Mouse (Mus musculus) heart, embryonic 10.5 days (tissue): ENCODE measurements around the gene Hspa12a. TPM values are rescaled to one million over a fixed set of nuclear protein-coding genes. Genes with fewer than 3 reads are reported as not detected.
A peak's percentile ranks its signal among the peaks of the same experiment; 100 is the strongest.

Experiments used
- DNase-seq: peaks from one replicate; pipeline ENCODE4 v3.0.0-alpha.2; 2017; ENCODE audit warnings: low spot score
- H3K27ac ChIP-seq: fragments of 300-500 bp; sonication (generic); 2 replicates; pipeline ENCODE4 v1.5.1; 2016; ENCODE audit warnings: mild to moderate bottlenecking
- H3K27me3 ChIP-seq: fragments of 300-500 bp; sonication (generic); 2 replicates; pipeline ENCODE4 v1.6.1; 2016; ENCODE audit warnings: mild to moderate bottlenecking; ENCODE audit not compliant: poor library complexity, insufficient read depth, severe bottlenecking
- H3K36me3 ChIP-seq: fragments of 300-500 bp; sonication (generic); 2 replicates; pipeline ENCODE4 v1.6.1; 2016; ENCODE audit warnings: mild to moderate bottlenecking, moderate library complexity
- H3K4me1 ChIP-seq: fragments of 300-500 bp; sonication (generic); 2 replicates; pipeline ENCODE4 v1.6.1; 2016; ENCODE audit warnings: mild to moderate bottlenecking
- H3K4me3 ChIP-seq: fragments of 300-500 bp; sonication (generic); 2 replicates; pipeline ENCODE4 v1.5.1; 2016; ENCODE audit warnings: mild to moderate bottlenecking, moderate library complexity
- H3K9me3 ChIP-seq: fragments of 300-500 bp; sonication (generic); 2 replicates; pipeline ENCODE4 v1.6.1; 2016; ENCODE audit warnings: mild to moderate bottlenecking, moderate library complexity
- WGBS: fragments of 180-500 bp; shearing (Covaris S2); methylation state at CpG from one replicate; pipeline ENCODE4 v1.1.7; 2016; 5-methylcytosine and 5-hydroxymethylcytosine counted together
- polyA plus RNA-seq: library from polyadenylated mRNA; unstranded; fragments of >200 nt; fragmentation: Nextera tagmentation; extraction: Ambion mirVana; gene quantifications from 2 replicates; pipeline ENCODE4 v1.2.1, GENCODE M21; 2016

Hspa12a gene
- polyA plus RNA-seq, 1 experiment from 2014 or later, result 4.9 TPM

GRCm38 (mm10) chr19:58952236-58952635, 8.8 kb upstream of the Hspa12a start:
- Histone ChIP-seq H3K36me3 (no peaks in the 10 kb centered on the region), H3K27ac (no peak overlapping the region), H3K4me3 (no peak overlapping the region), H3K4me1 (no peaks in the 10 kb centered on the region), H3K27me3 (peaks cover 48% of the 10 kb centered on the region), H3K9me3 (no peaks in the 10 kb centered on the region)
- 64% methylated on average over 12 of the region's 13 CpGs for WGBS
- no peak for DNase-seq

GRCm38 (mm10) chr19:58951521-58951920, 8.1 kb upstream of the Hspa12a start:
- WGBS, result 78% methylated on average over 3 of the region's 3 CpGs

DNA sequence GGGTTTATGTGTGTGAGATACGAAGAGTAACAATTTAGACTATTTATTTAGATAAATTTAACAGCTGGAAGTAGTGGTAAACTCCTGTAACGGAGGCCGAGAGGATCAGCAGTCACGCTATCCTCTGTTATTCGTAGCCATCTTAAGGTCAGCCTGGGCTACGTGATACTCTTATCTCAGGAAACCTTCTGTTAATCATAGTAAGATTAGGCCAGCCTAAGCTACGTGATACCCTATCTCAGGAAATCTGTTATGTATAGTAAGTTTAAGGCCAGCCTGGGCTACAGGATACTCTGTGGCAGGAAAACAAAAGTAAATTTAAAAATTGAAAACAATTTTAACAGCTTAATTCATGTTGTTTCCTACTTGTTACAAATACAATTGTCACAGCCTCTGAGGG, 2.5 kb upstream of the Hspa12a start:
- no peaks in the 10 kb centered on the region for H3K36me3 ChIP-seq
- WGBS, result 66% methylated on average over 7 of the region's 7 CpGs
- peaks cover 24% of the 10 kb centered on the region for H3K27me3 ChIP-seq

More at GRCm38 (mm10) chr19:58951521-58951920, 8.1 kb upstream of the Hspa12a start:
- Histone ChIP-seq H3K27me3 (peaks cover 48% of the 10 kb centered on the region), H3K4me1 (no peaks in the 10 kb centered on the region), H3K27ac (no peak overlapping the region), H3K36me3 (no peaks in the 10 kb centered on the region), H3K4me3 (no peak overlapping the region), H3K9me3 (no peaks in the 10 kb centered on the region)
- no peak for DNase-seq

GRCm38 (mm10) chr19:58933062-58933461, 10.4 kb downstream of the Hspa12a start:
- no peaks in the 10 kb centered on the region for H3K9me3 ChIP-seq
- DNase-seq, result no peak
- no peaks in the 10 kb centered on the region for H3K36me3 ChIP-seq
- H3K27me3 ChIP-seq, result peaks cover 59% of the 10 kb centered on the region
- no peak overlapping the region for H3K27ac ChIP-seq
- no peak overlapping the region for H3K4me3 ChIP-seq
- H3K4me1 ChIP-seq, result peaks cover 9% of the 10 kb centered on the region; the same call in 1 of the 2 replicates
- WGBS, result 23% methylated on average over 4 of the region's 4 CpGs

More for the DNA sequence above, 2.5 kb upstream of the Hspa12a start:
- no peak for DNase-seq
- no peaks in the 10 kb centered on the region for H3K9me3 ChIP-seq
- no peak overlapping the region for H3K27ac ChIP-seq
- H3K4me3 ChIP-seq, result no peak overlapping the region
- peaks cover 17% of the 10 kb centered on the region for H3K4me1 ChIP-seq

- no peak for DNase-seq
- Histone ChIP-seq H3K27ac (no peak overlapping the region), H3K27me3 (peaks cover 59% of the 10 kb centered on the region), H3K9me3 (no peaks in the 10 kb centered on the region), H3K4me3 (no peak overlapping the region), H3K36me3 (no peaks in the 10 kb centered on the region), H3K4me1 (peaks cover 9% of the 10 kb centered on the region; the same call in 1 of the 2 replicates)
- WGBS, result 27% methylated on average over 16 of the region's 16 CpGs
Measured at GRCm38 (mm10) chr19:58931081-58931800, 12.2 kb downstream of the Hspa12a start.

DNA sequence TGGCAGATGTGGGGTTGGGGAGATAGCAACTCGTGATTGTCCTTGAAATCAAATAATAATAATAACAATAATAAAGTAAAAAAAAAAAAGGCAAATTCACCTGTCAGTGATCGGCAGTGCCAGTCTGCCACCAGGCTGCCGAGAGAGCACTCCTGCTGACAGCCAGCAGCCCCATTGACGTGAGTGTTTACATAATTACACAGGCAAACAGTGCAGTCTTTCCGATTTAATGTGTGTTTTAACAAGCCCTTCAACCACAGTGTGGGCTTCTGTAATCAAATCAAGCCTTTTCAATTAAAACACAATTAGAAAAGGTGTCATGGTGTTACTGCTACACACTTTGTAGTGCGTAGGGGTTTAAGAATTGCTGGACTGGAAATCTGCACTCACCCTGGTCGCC, 24.3 kb downstream of the Hspa12a start:
- Histone ChIP-seq H3K4me3 (peak overlapping the region; percentile 46; the same call in 1 of the 2 replicates), H3K4me1 (0 out of 2 replicates have a peak, but pooled peaks cover 10% of the 10 kb centered on the region), H3K27ac (no peak overlapping the region), H3K36me3 (no peaks in the 10 kb centered on the region), H3K27me3 (peaks cover 39% of the 10 kb centered on the region), H3K9me3 (no peaks in the 10 kb centered on the region)
- no peak for DNase-seq
- WGBS, result 21% methylated on average over 7 of the region's 7 CpGs

DNA sequence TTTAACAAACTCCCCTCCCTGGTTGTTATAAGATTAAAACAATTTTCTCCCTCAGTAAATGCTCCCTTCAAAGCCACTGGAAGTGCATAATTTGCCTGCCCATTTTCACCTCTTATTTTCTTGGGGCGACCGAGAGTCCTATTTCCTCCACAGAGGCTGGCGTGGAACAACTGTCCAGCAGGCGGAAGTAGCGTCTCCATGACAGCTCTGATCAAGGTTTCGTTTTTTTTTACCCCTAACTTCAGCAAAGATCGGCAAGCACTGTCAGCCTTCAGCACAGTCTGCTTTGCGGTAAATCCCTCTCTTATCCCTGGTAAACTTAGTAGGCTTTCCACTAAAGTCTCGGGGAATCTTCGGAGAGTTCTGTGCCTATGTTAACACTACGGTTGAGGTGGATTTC, 24.9 kb downstream of the Hspa12a start:
- DNase-seq, result no peak
- WGBS, result 6% methylated on average over 11 of the region's 11 CpGs

DNA sequence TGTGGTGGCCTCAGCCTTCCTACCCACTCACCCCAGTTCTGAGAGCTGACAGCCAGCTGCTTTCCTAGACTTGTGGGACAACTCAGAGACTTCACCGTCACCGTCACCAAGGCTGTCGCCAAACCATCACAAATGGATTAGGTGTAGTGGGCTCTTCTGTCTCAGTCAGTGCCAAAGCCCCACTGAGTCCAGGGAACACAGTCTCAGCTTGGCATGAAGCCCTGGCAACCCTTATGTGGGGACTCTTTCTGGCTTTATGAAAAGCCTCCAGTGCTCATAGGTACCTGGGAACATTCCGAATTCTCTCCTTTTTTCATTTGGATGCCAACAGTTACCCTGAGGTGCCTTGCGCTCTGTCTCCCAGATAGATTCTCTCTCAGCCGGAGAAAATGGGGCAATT, 30.2 kb downstream of the Hspa12a start:
- peaks cover 5% of the 10 kb centered on the region for H3K4me1 ChIP-seq
- no peak overlapping the region for H3K4me3 ChIP-seq
- no peak for DNase-seq
- H3K27me3 ChIP-seq, result peaks cover 46% of the 10 kb centered on the region
- H3K27ac ChIP-seq, result no peak overlapping the region
- H3K36me3 ChIP-seq, result no peaks in the 10 kb centered on the region
- 88% methylated on average over 6 of the region's 6 CpGs for WGBS
- no peaks in the 10 kb centered on the region for H3K9me3 ChIP-seq

More for the DNA sequence above, 24.9 kb downstream of the Hspa12a start:
- no peaks in the 10 kb centered on the region for H3K9me3 ChIP-seq
- no peak overlapping the region for H3K27ac ChIP-seq
- H3K4me3 ChIP-seq, result peak overlapping the region; percentile 46
- H3K27me3 ChIP-seq, result peaks cover 42% of the 10 kb centered on the region
- H3K36me3 ChIP-seq, result no peaks in the 10 kb centered on the region
- 0 out of 2 replicates have a peak, but pooled peaks cover 10% of the 10 kb centered on the region for H3K4me1 ChIP-seq

DNA sequence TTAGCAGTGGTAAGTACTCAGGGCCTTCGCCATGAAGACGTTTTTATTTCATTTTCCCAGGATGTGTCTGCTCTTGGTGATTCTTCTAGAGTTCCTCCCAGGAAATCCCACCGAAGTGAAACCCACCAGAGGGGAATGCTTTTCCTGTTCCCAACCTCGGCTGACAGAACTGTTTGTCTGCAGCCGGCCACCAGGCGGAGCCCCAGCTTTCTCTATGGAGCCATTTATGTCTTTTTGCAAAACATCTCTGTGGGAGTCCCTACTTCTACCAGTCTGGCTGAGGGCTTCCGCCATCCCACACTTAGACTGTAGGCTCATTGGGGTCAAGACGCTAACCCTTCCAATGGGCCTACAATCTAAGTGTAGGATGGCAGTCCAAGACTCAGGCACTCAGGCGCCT, 32.1 kb downstream of the Hspa12a start:
- Histone ChIP-seq H3K9me3 (no peaks in the 10 kb centered on the region), H3K27ac (peak overlapping the region; percentile 80; the same call in 1 of the 2 replicates), H3K4me1 (peaks cover 3% of the 10 kb centered on the region), H3K4me3 (peak overlapping the region; percentile 57), H3K27me3 (peaks cover 38% of the 10 kb centered on the region), H3K36me3 (no peaks in the 10 kb centered on the region)
- DNase-seq, result peak; percentile 89
- WGBS, result 11% methylated on average over 9 of the region's 9 CpGs

DNA sequence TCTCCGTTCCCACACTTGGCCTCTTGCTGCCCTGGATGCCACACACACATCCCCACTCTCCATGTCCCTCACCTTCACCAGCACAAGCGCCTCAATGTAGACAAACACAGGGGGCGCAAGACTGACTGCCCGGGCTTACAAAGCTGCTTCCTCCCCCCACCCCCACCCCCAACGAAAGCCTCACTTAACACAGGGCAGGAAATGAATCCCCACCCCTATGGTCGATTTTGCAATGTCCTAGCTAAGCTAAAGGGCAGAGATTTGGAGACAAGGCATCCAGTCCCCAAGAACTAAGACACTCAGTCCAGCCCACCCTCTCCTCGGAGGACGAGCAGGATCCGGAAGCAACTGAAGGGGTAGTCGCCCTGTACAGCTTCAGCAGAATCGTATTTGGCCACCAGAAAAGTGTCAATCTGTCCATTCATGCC, 32.5 kb downstream of the Hspa12a start:
- H3K27ac ChIP-seq, result peak overlapping the region; percentile 80; the same call in 1 of the 2 replicates
- DNase-seq, result no peak
- peak overlapping the region; percentile 57 for H3K4me3 ChIP-seq
- no peaks in the 10 kb centered on the region for H3K36me3 ChIP-seq
- H3K9me3 ChIP-seq, result no peaks in the 10 kb centered on the region
- H3K27me3 ChIP-seq, result peaks cover 38% of the 10 kb centered on the region
- H3K4me1 ChIP-seq, result peaks cover 5% of the 10 kb centered on the region
- 2% methylated on average over 11 of the region's 11 CpGs for WGBS

DNA sequence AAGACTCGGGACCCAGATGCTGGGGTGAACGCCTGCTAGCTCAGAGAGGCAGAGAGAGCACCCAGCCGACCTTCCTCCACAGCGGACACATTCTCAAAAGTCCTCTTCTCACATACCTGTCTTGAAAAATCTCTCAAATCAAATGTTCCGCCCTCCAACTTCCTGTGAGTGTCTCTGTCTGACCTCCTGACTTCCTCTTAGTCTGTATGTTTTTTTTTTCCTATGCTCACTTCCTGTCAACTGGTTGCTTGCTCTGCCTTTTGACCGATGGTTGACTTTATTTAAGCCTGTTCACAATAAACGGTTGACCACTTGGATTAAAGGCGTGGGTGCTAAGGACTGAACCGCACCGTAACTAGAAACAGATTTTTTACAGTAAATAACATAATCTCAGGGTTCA, 35.4 kb downstream of the Hspa12a start:
- Histone ChIP-seq H3K9me3 (no peaks in the 10 kb centered on the region), H3K4me1 (peaks cover 12% of the 10 kb centered on the region), H3K4me3 (no peak overlapping the region), H3K27ac (no peak overlapping the region), H3K27me3 (peaks cover 21% of the 10 kb centered on the region; the same call in 1 of the 2 replicates), H3K36me3 (no peaks in the 10 kb centered on the region)
- WGBS, result 68% methylated on average over 10 of the region's 10 CpGs
- DNase-seq, result no peak

- H3K36me3 ChIP-seq, result no peaks in the 10 kb centered on the region
- no peak overlapping the region for H3K4me3 ChIP-seq
- 0 out of 2 replicates have a peak, but pooled peaks cover 15% of the 10 kb centered on the region for H3K27me3 ChIP-seq
- peaks cover 12% of the 10 kb centered on the region for H3K4me1 ChIP-seq
- H3K27ac ChIP-seq, result no peak overlapping the region
- no peak for DNase-seq
- no peaks in the 10 kb centered on the region for H3K9me3 ChIP-seq
- WGBS, result 51% methylated on average over 9 of the region's 9 CpGs
Measured at GRCm38 (mm10) chr19:58906685-58907084, 36.8 kb downstream of the Hspa12a start.

- peaks cover 9% of the 10 kb centered on the region for H3K4me1 ChIP-seq
- H3K27ac ChIP-seq, result peak overlapping the region; percentile 44
- no peaks in the 10 kb centered on the region for H3K36me3 ChIP-seq
- DNase-seq, result peak; percentile 85
- H3K9me3 ChIP-seq, result no peaks in the 10 kb centered on the region
- 1% methylated on average over 11 of the region's 11 CpGs for WGBS
- H3K4me3 ChIP-seq, result peak overlapping the region; percentile 46
- H3K27me3 ChIP-seq, result 0 out of 2 replicates have a peak, but pooled peaks cover 15% of the 10 kb centered on the region
Measured at GRCm38 (mm10) chr19:58903899-58904327, 39.5 kb downstream of the Hspa12a start.
